Mouse (Mus musculus) liver, embryonic 13.5 days (tissue): ENCODE data around the gene Gjb4. TPM values are rescaled to one million over a fixed set of nuclear protein-coding genes. Genes with fewer than 3 reads are reported as not detected.

Experiments
- ATAC-seq: fragments of 200-750 bp; cut with Nextera tagmentation; 2 replicates; pipeline ENCODE4 v1.8.0; 2017; ENCODE audit warnings: low read depth, mild to moderate bottlenecking, moderate number of reproducible peaks, moderate library complexity
- DNase-seq: peaks from one replicate; pipeline ENCODE4 v3.0.0; 2022
- H3K27ac ChIP-seq: fragments of 300-500 bp; sonication (generic); 2 replicates; pipeline ENCODE4 v1.5.1; 2015; ENCODE audit warnings: moderate library complexity, mild to moderate bottlenecking, inconsistent platforms
- H3K27me3 ChIP-seq: fragments of 300-500 bp; sonication (generic); 2 replicates; pipeline ENCODE4 v1.6.1; 2015; ENCODE audit warnings: mild to moderate bottlenecking, inconsistent platforms
- H3K36me3 ChIP-seq: fragments of 300-500 bp; sonication (generic); 2 replicates; pipeline ENCODE4 v1.6.1; 2015; ENCODE audit warnings: mild to moderate bottlenecking, inconsistent platforms
- H3K4me1 ChIP-seq: fragments of 300-500 bp; sonication (generic); replicated peaks from 2 replicates; pipeline ENCODE4 v1.6.1; 2015; ENCODE audit warnings: inconsistent platforms
- H3K4me2 ChIP-seq: fragments of 300-500 bp; sonication (generic); 2 replicates; pipeline ENCODE4 v1.6.1; 2015; ENCODE audit warnings: inconsistent platforms, mild to moderate bottlenecking, moderate library complexity
- H3K4me3 ChIP-seq: fragments of 300-500 bp; sonication (generic); replicated peaks from 2 replicates; pipeline ENCODE4 v1.5.1; 2015; ENCODE audit warnings: mild to moderate bottlenecking, inconsistent platforms
- H3K9ac ChIP-seq: fragments of 300-500 bp; sonication (generic); 2 replicates; pipeline ENCODE4 v1.6.1; 2015; ENCODE audit warnings: mild to moderate bottlenecking, inconsistent platforms
- H3K9me3 ChIP-seq: fragments of 300-500 bp; sonication (generic); replicated peaks from 2 replicates; pipeline ENCODE4 v1.6.1; 2016; ENCODE audit warnings: inconsistent platforms
- WGBS: fragments of 180-500 bp; shearing (Covaris S2); methylation state at CpG from one replicate; pipeline ENCODE4 v1.1.7; 2015; ENCODE audit not compliant: insufficient replicate concordance; 5-methylcytosine and 5-hydroxymethylcytosine counted together
- polyA plus RNA-seq: library from polyadenylated mRNA; unstranded; fragments of >200 nt; fragmentation: Nextera tagmentation; extraction: Ambion mirVana; gene quantifications from 2 replicates; pipeline ENCODE4 v1.2.1, GENCODE M21; 2015

Gjb4 gene
- polyA plus RNA-seq, 1 experiment from 2014 or later, result not detected

DNA sequence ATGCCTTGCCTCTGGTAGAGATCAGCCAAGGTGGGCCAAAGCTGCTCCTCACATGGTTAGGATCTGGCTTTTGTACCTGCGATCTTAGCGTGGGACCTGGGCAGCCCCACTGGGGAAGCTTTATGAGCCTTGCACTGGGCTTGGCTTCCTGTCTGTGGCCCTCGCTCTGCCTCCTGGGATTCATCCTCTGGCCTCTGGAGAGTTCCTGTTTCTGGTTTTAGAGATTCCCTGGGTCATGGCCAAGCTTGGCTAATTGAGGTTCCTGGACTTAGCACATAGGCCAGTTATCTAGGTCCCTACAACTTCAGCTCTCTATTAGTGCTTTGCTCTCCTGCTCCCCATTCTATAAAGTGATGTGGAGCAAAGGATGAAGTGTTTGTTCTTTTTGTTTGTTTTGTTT is 50.1 kb downstream of the Gjb4 start:
- H3K27ac ChIP-seq, result no peak overlapping the region
- H3K27me3 ChIP-seq, result no peaks in the 10 kb centered on the region

More for the DNA sequence above, 50.1 kb downstream of the Gjb4 start:
- WGBS, result 43% methylated on average over 3 of the region's 3 CpGs
- Histone ChIP-seq H3K4me1 (no peaks in the 10 kb centered on the region), H3K9me3 (no peaks in the 10 kb centered on the region), H3K9ac (no peak overlapping the region), H3K4me3 (no peak overlapping the region), H3K36me3 (no peaks in the 10 kb centered on the region), H3K4me2 (no peak overlapping the region)
- ATAC-seq (no peak), DNase-seq (no peak)

Other genes with a start within 250 kb of the Gjb4 start
- 6.8 and 7.8 TPM in 2 replicates for gene Tmem35b, start 230.4 kb downstream of the Gjb4 start, polyA plus RNA-seq
- gene Dlgap3, start 184.9 kb downstream of the Gjb4 start, polyA plus RNA-seq, result 0.17 and 0.22 TPM in 2 replicates
- 29.1 and 33.0 TPM in 2 replicates for gene Smim12, start 110.3 kb downstream of the Gjb4 start, polyA plus RNA-seq
- 2.6 and 2.8 TPM in 2 replicates for gene Gja4, start 40.0 kb downstream of the Gjb4 start, polyA plus RNA-seq
- gene Gjb3, start 23.2 kb downstream of the Gjb4 start, polyA plus RNA-seq, result 0.08 and 0.09 TPM in 2 replicates
- gene Gjb5, start 4.1 kb upstream of the Gjb4 start, polyA plus RNA-seq, result 0.06 and 0.19 TPM in 2 replicates